Mouse (Mus musculus) intestine, postnatal 0 days (tissue): ENCODE measurements around the gene Exosc6. TPM values are rescaled to one million over a fixed set of nuclear protein-coding genes. Genes with fewer than 3 reads are reported as not detected.
A peak's percentile ranks its signal among the peaks of the same experiment; 100 is the strongest.

Experiments
- ATAC-seq: fragments of 200-750 bp; cut with Nextera tagmentation; 2 replicates; pipeline ENCODE4 v1.8.0; 2017; ENCODE audit warnings: mild to moderate bottlenecking, moderate TSS enrichment, moderate library complexity
- H3K27ac ChIP-seq: fragments of 300-500 bp; sonication (generic); 2 replicates; pipeline ENCODE4 v1.5.1; 2014; ENCODE audit warnings: mild to moderate bottlenecking, low read depth, low read length, moderate library complexity
- H3K27me3 ChIP-seq: fragments of 300-500 bp; sonication (generic); replicated peaks from 2 replicates; pipeline ENCODE4 v1.6.1; 2014; ENCODE audit warnings: low read length, mixed read lengths; ENCODE audit not compliant: control insufficient read depth, insufficient read depth
- H3K36me3 ChIP-seq: fragments of 300-500 bp; sonication (generic); 2 replicates; pipeline ENCODE4 v1.6.1; 2014; ENCODE audit warnings: mild to moderate bottlenecking, moderate library complexity; ENCODE audit not compliant: control insufficient read depth, insufficient read depth
- H3K4me1 ChIP-seq: fragments of 300-500 bp; sonication (generic); replicated peaks from 2 replicates; pipeline ENCODE4 v1.6.1; 2014; ENCODE audit warnings: antibody characterized with exemption, low read length, mixed read lengths; ENCODE audit not compliant: control insufficient read depth, insufficient read depth
- H3K4me2 ChIP-seq: fragments of 300-500 bp; sonication (generic); replicated peaks from 2 replicates; pipeline ENCODE4 v1.6.1; 2014; ENCODE audit warnings: low read depth, mild to moderate bottlenecking, moderate library complexity
- H3K4me3 ChIP-seq: fragments of 300-500 bp; sonication (generic); 2 replicates; pipeline ENCODE4 v1.5.1; 2014; ENCODE audit warnings: low read depth, low read length
- H3K9ac ChIP-seq: fragments of 300-500 bp; sonication (generic); 2 replicates; pipeline ENCODE4 v1.6.1; 2014; ENCODE audit warnings: mild to moderate bottlenecking, low read depth, low read length
- H3K9me3 ChIP-seq: fragments of 300-500 bp; sonication (generic); 2 replicates; pipeline ENCODE4 v1.6.1; 2016; ENCODE audit warnings: mixed run types; ENCODE audit not compliant: control insufficient read depth
- CTCF ChIP-seq: sonication (generic); IDR thresholded peaks from 2 replicates; pipeline ENCODE4 v1.5.1; 2016; ENCODE audit warnings: low read depth, mild to moderate bottlenecking, control low read depth, antibody characterized with exemption, moderate library complexity
- WGBS: fragments of 180-500 bp; shearing (Covaris S2); extraction: QIAGEN DNeasy Blood & Tissue Kit; methylation state at CpG from one replicate; pipeline ENCODE4 v1.1.7; 2014; 5-methylcytosine and 5-hydroxymethylcytosine counted together
- polyA plus RNA-seq: library from polyadenylated mRNA; unstranded; fragments of >200 nt; fragmentation: Nextera tagmentation; extraction: Ambion mirVana; gene quantifications from 2 replicates; pipeline ENCODE4 v1.2.1, GENCODE M21; 2015

Gene Exosc6
- polyA plus RNA-seq, 1 experiment from 2014 or later: 8.4 TPM

DNA sequence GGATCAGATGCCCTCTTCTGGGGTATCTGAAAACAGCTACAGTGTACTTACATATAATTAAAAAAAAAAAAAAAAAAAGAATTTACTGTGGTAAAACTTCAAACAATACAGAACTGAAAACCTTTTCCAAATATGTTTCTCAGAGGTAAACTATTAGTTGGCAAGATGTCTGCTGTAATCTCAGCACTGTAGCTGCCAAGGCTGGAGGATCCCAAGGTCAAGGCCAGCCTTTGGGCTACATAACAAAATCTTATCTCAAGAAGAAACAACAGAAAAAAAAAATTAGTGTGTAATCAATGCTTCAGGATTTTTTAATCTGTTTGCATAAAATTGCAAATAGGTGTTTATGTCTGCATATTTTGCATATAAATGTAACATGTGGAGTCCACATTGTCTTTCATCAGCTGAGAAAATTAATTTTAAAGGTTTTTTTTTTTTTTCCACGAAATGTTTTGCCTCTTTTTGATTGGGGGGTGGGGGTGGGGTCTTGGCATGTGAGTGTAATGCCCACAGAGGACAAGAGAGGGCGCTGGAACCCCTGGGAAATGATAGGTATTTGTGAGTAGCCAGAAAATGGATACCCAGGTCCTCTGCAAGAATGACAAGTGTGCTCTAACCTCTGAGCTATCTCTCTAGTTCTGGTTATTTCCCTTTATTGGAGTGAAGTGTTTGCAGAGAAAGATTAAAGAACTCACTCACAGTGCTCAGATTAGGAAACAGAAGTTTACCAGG, 12.0 kb upstream of the Exosc6 start:
- no peaks in the 10 kb centered on the region for H3K27me3 ChIP-seq
- H3K27ac ChIP-seq: no peak overlapping the region
- ATAC-seq: no peak
- H3K4me1 ChIP-seq: no peaks in the 10 kb centered on the region
- H3K9ac ChIP-seq: no peak overlapping the region
- H3K4me2 ChIP-seq: no peak overlapping the region
- WGBS: 50% methylated on average over 2 of the region's 2 CpGs
- peaks cover 98% of the 10 kb centered on the region for H3K36me3 ChIP-seq
- peak; percentile 39 for TF ChIP-seq CTCF
- H3K4me3 ChIP-seq: no peak overlapping the region
- H3K9me3 ChIP-seq: no peaks in the 10 kb centered on the region

DNA sequence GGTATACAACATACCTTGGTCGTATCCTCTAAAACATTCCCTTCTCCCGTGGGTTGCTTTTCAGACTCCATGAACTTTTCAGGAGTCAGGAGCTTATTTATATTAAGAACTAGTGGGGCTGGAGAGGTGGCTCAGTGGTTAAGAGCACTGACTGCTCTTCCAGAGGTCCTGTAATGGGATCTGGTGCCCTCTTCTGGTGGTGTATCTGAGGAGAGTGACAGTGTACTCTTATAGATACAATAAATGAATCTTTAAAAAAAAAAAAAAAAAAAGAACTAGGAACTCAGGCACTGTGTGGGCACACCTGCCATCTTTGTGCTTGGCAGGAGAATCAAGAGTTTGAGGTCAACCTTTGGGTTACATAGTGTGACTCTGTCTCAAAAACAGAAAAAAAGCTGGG, 7.4 kb upstream of the Exosc6 start:
- no peak for ATAC-seq
- peaks cover 97% of the 10 kb centered on the region for H3K36me3 ChIP-seq
- peak; percentile 33 for TF ChIP-seq CTCF

DNA sequence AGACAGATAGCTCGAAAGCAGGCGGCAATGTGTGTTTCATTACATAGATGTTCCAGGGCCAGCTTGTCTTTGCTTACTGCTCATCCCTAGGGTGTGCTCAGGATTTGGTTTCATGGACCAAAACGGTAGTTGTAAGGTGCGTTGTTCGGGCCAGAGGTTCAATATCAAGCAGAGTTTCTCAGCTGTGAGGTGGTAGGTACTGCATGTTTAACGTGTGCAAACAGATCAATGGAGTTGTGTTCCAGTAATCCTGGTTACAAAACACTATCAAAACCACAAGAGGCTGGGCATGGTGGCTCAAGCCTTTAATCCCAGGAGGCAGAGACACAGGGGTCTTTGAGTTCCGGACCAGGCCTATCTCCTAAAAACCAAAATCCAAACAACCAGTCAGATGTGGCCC, 7.0 kb upstream of the Exosc6 start:
- Histone ChIP-seq H3K9me3 (no peaks in the 10 kb centered on the region), H3K4me3 (no peak overlapping the region), H3K4me1 (no peaks in the 10 kb centered on the region), H3K27me3 (no peaks in the 10 kb centered on the region), H3K27ac (no peak overlapping the region), H3K36me3 (peaks cover 96% of the 10 kb centered on the region), H3K9ac (no peak overlapping the region), H3K4me2 (no peak overlapping the region)
- no peak for TF ChIP-seq CTCF
- WGBS: 88% methylated on average over 7 of the region's 7 CpGs
- no peak for ATAC-seq

More for the DNA sequence above, 7.4 kb upstream of the Exosc6 start:
- Histone ChIP-seq H3K27ac (no peak overlapping the region), H3K4me2 (no peak overlapping the region), H3K4me1 (no peaks in the 10 kb centered on the region), H3K9ac (no peak overlapping the region), H3K9me3 (no peaks in the 10 kb centered on the region), H3K27me3 (no peaks in the 10 kb centered on the region), H3K4me3 (no peak overlapping the region)
- 90% methylated on average over 2 of the region's 2 CpGs for WGBS

GRCm38 (mm10) chr8:111053827-111054518, 2.2 kb upstream of the Exosc6 start:
- no peaks in the 10 kb centered on the region for H3K9me3 ChIP-seq
- ATAC-seq: no peak

DNA sequence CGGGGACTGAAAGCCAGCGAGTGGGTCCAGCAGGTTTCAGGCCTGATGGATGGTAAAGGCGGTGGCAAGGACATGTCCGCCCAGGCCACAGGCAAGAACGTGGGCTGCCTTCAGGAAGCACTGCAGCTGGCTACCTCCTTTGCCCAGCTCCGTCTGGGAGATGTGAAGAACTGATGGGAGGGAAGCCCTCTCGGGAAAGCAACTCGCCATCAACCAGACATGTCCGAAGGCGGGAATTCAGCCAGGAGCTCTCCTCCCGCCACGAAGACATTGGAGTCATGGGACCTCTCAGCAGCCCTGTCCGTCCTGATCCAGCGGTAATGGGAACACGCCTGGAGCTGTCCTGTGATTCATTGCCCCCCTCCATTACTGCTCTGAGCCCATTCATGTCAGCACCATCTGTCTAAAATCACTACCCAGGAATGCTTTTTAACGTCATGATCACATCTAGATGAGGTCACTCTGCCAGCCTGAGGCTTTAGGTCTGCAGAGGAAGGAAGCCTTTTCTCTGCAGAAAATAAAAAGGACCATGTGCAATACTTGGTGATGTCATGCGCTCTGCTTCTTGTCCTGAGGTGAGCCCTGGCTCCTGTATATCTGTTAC, 1.0 kb upstream of the Exosc6 start:
- H3K9ac ChIP-seq: no peak overlapping the region
- H3K27me3 ChIP-seq: no peaks in the 10 kb centered on the region
- peaks cover 55% of the 10 kb centered on the region for H3K36me3 ChIP-seq
- no peaks in the 10 kb centered on the region for H3K4me1 ChIP-seq
- H3K4me3 ChIP-seq: no peak overlapping the region
- WGBS: 89% methylated on average over 17 of the region's 17 CpGs
- H3K27ac ChIP-seq: no peak overlapping the region
- TF ChIP-seq CTCF: no peak
- ATAC-seq: no peak
- no peak overlapping the region for H3K4me2 ChIP-seq
- H3K9me3 ChIP-seq: no peaks in the 10 kb centered on the region

More at GRCm38 (mm10) chr8:111053827-111054518, 2.2 kb upstream of the Exosc6 start:
- Histone ChIP-seq H3K27ac (peak overlapping the region; percentile 41; the same call in 1 of the 2 replicates), H3K27me3 (no peaks in the 10 kb centered on the region), H3K4me1 (no peaks in the 10 kb centered on the region), H3K4me2 (no peak overlapping the region), H3K36me3 (peaks cover 67% of the 10 kb centered on the region), H3K4me3 (no peak overlapping the region), H3K9ac (no peak overlapping the region)
- TF ChIP-seq CTCF: no peak
- 92% methylated on average over 12 of the region's 12 CpGs for WGBS

DNA sequence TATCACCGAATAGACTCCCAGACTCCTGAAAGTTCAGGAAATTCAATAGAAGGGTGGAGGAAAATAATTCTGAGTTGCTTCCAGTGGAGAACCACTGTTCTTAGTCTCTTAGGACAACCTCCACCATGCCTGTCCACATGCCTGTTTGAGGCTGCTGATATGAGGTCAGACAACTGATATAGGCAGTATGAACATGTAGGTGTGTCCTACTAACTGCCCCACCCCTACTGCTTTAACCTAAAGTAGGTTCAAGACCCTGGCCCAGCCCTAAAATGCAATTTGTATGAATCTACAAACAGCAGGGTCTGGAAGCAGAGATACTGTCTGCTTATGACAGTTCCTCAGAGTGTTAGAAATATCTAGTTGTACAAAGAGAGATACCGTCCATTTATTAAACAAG, 478 bp upstream of the Exosc6 start:
- WGBS: 61% methylated on average over 2 of the region's 2 CpGs
- H3K4me1 ChIP-seq: 0 out of 2 replicates have a peak, but pooled peaks cover under 1% of the 10 kb centered on the region
- H3K4me3 ChIP-seq: no peak overlapping the region; the same call in 1 of the 2 replicates
- H3K27me3 ChIP-seq: no peaks in the 10 kb centered on the region
- H3K36me3 ChIP-seq: peaks cover 50% of the 10 kb centered on the region
- no peak overlapping the region for H3K4me2 ChIP-seq
- no peaks in the 10 kb centered on the region for H3K9me3 ChIP-seq
- H3K9ac ChIP-seq: no peak overlapping the region
- no peak for TF ChIP-seq CTCF
- H3K27ac ChIP-seq: no peak overlapping the region
- ATAC-seq: no peak
